Mouse (Mus musculus): Measurements from ENCODE around the gene Zfp341.

The Zfp341 gene

GRCm38 (mm10) chr2:154678995-154679394 lies 65.9 kb downstream of the Zfp341 start:
- DNase-seq: no peak

- DNase-seq: no peak
Measured at GRCm38 (mm10) chr2:154680337-154680736, 67.2 kb downstream of the Zfp341 start.

GRCm38 (mm10) chr2:154680941-154681340 lies 67.8 kb downstream of the Zfp341 start:
- no peak for DNase-seq

GRCm38 (mm10) chr2:154682712-154683111 lies 69.6 kb downstream of the Zfp341 start:
- no peak for DNase-seq

- no peak for DNase-seq
Measured at GRCm38 (mm10) chr2:154684901-154685470, 71.9 kb downstream of the Zfp341 start.

- DNase-seq: no peak
Measured at GRCm38 (mm10) chr2:154685772-154686171, 72.7 kb downstream of the Zfp341 start.

GRCm38 (mm10) chr2:154686819-154687218 lies 73.7 kb downstream of the Zfp341 start:
- no peak for DNase-seq

- DNase-seq: no peak
Measured at GRCm38 (mm10) chr2:154689391-154689790, 76.3 kb downstream of the Zfp341 start.

- DNase-seq: no peak
Measured at GRCm38 (mm10) chr2:154690959-154691358, 77.9 kb downstream of the Zfp341 start.

- DNase-seq: no peak
Measured at GRCm38 (mm10) chr2:154693186-154693940, 80.3 kb downstream of the Zfp341 start.

GRCm38 (mm10) chr2:154693941-154694256 lies 80.8 kb downstream of the Zfp341 start:
- no peak for DNase-seq

GRCm38 (mm10) chr2:154695690-154696089 lies 82.6 kb downstream of the Zfp341 start:
- DNase-seq: no peak
